Mouse (Mus musculus) cerebellum, adult 2 months (tissue): Measurements from ENCODE around the gene B430306N03Rik.

Experiments
- CTCF ChIP-seq: fragments of 200-500 bp; IDR thresholded peaks from 2 replicates; pipeline ENCODE4 v1.5.1; 2011; ENCODE audit warnings: low read depth, mild to moderate bottlenecking, control low read depth, low read length, moderate library complexity, borderline replicate concordance; ENCODE audit not compliant: insufficient read depth
- POLR2A ChIP-seq: fragments of 200-500 bp; IDR thresholded peaks from 2 replicates; pipeline ENCODE4 v1.6.1; 2011; ENCODE audit warnings: low read length, control low read depth, borderline replicate concordance; ENCODE audit not compliant: insufficient read depth

GRCm38 (mm10) chr17:48293500-48294194 lies 22.3 kb upstream of the B430306N03Rik start:
- TF ChIP-seq POLR2A (no peak), CTCF (no peak)
